Mouse (Mus musculus) lung, embryonic 16.5 days (tissue): Measurements from ENCODE around the gene Bace2. TPM values are rescaled to one million over a fixed set of nuclear protein-coding genes. Genes with fewer than 3 reads are reported as not detected.

Experiments
- ATAC-seq: fragments of 200-750 bp; cut with Nextera tagmentation; 2 replicates; pipeline ENCODE4 v1.8.0; 2017; ENCODE audit warnings: low read depth, mild to moderate bottlenecking, moderate library complexity
- H3K27ac ChIP-seq: fragments of 300-500 bp; sonication (generic); 2 replicates; pipeline ENCODE4 v1.5.1; 2014; ENCODE audit warnings: mild to moderate bottlenecking, control low read depth, low read length
- H3K27me3 ChIP-seq: fragments of 300-500 bp; sonication (generic); 2 replicates; pipeline ENCODE4 v1.6.1; 2014; ENCODE audit warnings: low read depth, low read length, mixed read lengths; ENCODE audit not compliant: control insufficient read depth, insufficient read depth
- H3K36me3 ChIP-seq: fragments of 300-500 bp; sonication (generic); 2 replicates; pipeline ENCODE4 v1.6.1; 2014; ENCODE audit warnings: low read length; ENCODE audit not compliant: control insufficient read depth, insufficient read depth
- H3K4me1 ChIP-seq: fragments of 300-500 bp; sonication (generic); replicated peaks from 2 replicates; pipeline ENCODE4 v1.6.1; 2014; ENCODE audit warnings: low read length, mixed read lengths; ENCODE audit not compliant: control insufficient read depth, insufficient read depth
- H3K4me2 ChIP-seq: fragments of 300-500 bp; sonication (generic); 2 replicates; pipeline ENCODE4 v1.6.1; 2014; ENCODE audit warnings: low read depth, low read length, control low read depth
- H3K4me3 ChIP-seq: fragments of 300-500 bp; sonication (generic); 2 replicates; pipeline ENCODE4 v1.5.1; 2014; ENCODE audit warnings: mild to moderate bottlenecking, low read length, control low read depth
- H3K9ac ChIP-seq: fragments of 300-500 bp; sonication (generic); 2 replicates; pipeline ENCODE4 v1.6.1; 2014; ENCODE audit warnings: low read length, control low read depth
- H3K9me3 ChIP-seq: fragments of 300-500 bp; sonication (generic); 2 replicates; pipeline ENCODE4 v1.6.1; 2016; ENCODE audit warnings: low read length; ENCODE audit not compliant: control insufficient read depth
- WGBS: fragments of 180-500 bp; shearing (Covaris S2); extraction: QIAGEN DNeasy Blood & Tissue Kit; methylation state at CpG from one replicate; pipeline ENCODE4 v1.1.7; 2014; 5-methylcytosine and 5-hydroxymethylcytosine counted together
- polyA plus RNA-seq: library from polyadenylated mRNA; unstranded; fragments of >200 nt; fragmentation: Nextera tagmentation; extraction: Ambion mirVana; gene quantifications from 2 replicates; pipeline ENCODE4 v1.2.1, GENCODE M21; 2015

Bace2 gene
- polyA plus RNA-seq, 1 experiment from 2014 or later: 11.9 TPM

GRCm38 (mm10) chr16:97353013-97353412 lies 3.5 kb upstream of the Bace2 start:
- no peak for ATAC-seq
- WGBS: 44% methylated on average over 2 of the region's 2 CpGs

GRCm38 (mm10) chr16:97354632-97355031 lies 1.9 kb upstream of the Bace2 start:
- Histone ChIP-seq H3K27ac (no peak overlapping the region), H3K9me3 (no peaks in the 10 kb centered on the region)

More at GRCm38 (mm10) chr16:97353013-97353412, 3.5 kb upstream of the Bace2 start:
- Histone ChIP-seq H3K36me3 (no peaks in the 10 kb centered on the region), H3K4me1 (peaks cover 5% of the 10 kb centered on the region), H3K9ac (no peak overlapping the region), H3K27me3 (peaks cover 8% of the 10 kb centered on the region), H3K4me3 (no peak overlapping the region), H3K27ac (no peak overlapping the region), H3K4me2 (no peak overlapping the region), H3K9me3 (no peaks in the 10 kb centered on the region)

GRCm38 (mm10) chr16:97357188-97357821 lies 763 bp downstream of the Bace2 start:
- Histone ChIP-seq H3K9ac (peak overlapping the region; percentile 64), H3K27me3 (peaks cover 8% of the 10 kb centered on the region), H3K36me3 (no peaks in the 10 kb centered on the region), H3K4me1 (peaks cover 5% of the 10 kb centered on the region), H3K4me3 (peak overlapping the region; percentile 68), H3K4me2 (peak overlapping the region; percentile 100), H3K9me3 (no peaks in the 10 kb centered on the region), H3K27ac (no peak overlapping the region)
- under 1% methylated on average over 25 of the region's 25 CpGs for WGBS
- ATAC-seq: peak; percentile 74

More at GRCm38 (mm10) chr16:97354632-97355031, 1.9 kb upstream of the Bace2 start:
- H3K36me3 ChIP-seq: no peaks in the 10 kb centered on the region
- peaks cover 5% of the 10 kb centered on the region for H3K4me1 ChIP-seq
- H3K4me3 ChIP-seq: no peak overlapping the region
- peaks cover 8% of the 10 kb centered on the region for H3K27me3 ChIP-seq
- 50% methylated on average over 2 of the region's 2 CpGs for WGBS
- ATAC-seq: no peak
- no peak overlapping the region for H3K4me2 ChIP-seq
- H3K9ac ChIP-seq: no peak overlapping the region

GRCm38 (mm10) chr16:97362231-97362888 lies 5.8 kb downstream of the Bace2 start:
- peaks cover under 1% of the 10 kb centered on the region for H3K4me1 ChIP-seq
- no peak overlapping the region for H3K27ac ChIP-seq
- no peaks in the 10 kb centered on the region for H3K36me3 ChIP-seq
- no peak for ATAC-seq
- H3K9me3 ChIP-seq: no peaks in the 10 kb centered on the region
- no peak overlapping the region for H3K4me3 ChIP-seq
- 58% methylated on average over 8 of the region's 8 CpGs for WGBS
- no peak overlapping the region for H3K4me2 ChIP-seq
- H3K9ac ChIP-seq: no peak overlapping the region
- no peaks in the 10 kb centered on the region; the same call in 1 of the 2 replicates for H3K27me3 ChIP-seq

- H3K27me3 ChIP-seq: no peaks in the 10 kb centered on the region
- H3K36me3 ChIP-seq: no peaks in the 10 kb centered on the region
- H3K4me3 ChIP-seq: no peak overlapping the region
- ATAC-seq: no peak
- H3K4me2 ChIP-seq: no peak overlapping the region
- 31% methylated on average over 2 of the region's 2 CpGs for WGBS
- no peak overlapping the region for H3K9ac ChIP-seq
- H3K4me1 ChIP-seq: no peaks in the 10 kb centered on the region
- H3K9me3 ChIP-seq: no peaks in the 10 kb centered on the region
- H3K27ac ChIP-seq: no peak overlapping the region
These were observed 9.6 kb downstream of the Bace2 start for GRCm38 (mm10) chr16:97366141-97366540.

- Histone ChIP-seq H3K4me3 (no peak overlapping the region), H3K36me3 (no peaks in the 10 kb centered on the region), H3K4me2 (no peak overlapping the region), H3K9ac (no peak overlapping the region), H3K27ac (no peak overlapping the region), H3K9me3 (no peaks in the 10 kb centered on the region), H3K27me3 (no peaks in the 10 kb centered on the region), H3K4me1 (no peaks in the 10 kb centered on the region)
- whole genome bisulfite sequencing: 68% methylated on average over 4 of the region's 4 CpGs
- no peak for ATAC-seq
These were observed 13.7 kb downstream of the Bace2 start for GRCm38 (mm10) chr16:97370258-97370657.

- Histone ChIP-seq H3K9ac (no peak overlapping the region), H3K4me1 (peaks cover 5% of the 10 kb centered on the region; the same call in 1 of the 2 replicates), H3K27ac (no peak overlapping the region), H3K9me3 (no peaks in the 10 kb centered on the region), H3K4me3 (no peak overlapping the region), H3K36me3 (no peaks in the 10 kb centered on the region), H3K4me2 (no peak overlapping the region), H3K27me3 (no peaks in the 10 kb centered on the region)
- 50% methylated on average over 2 of the region's 2 CpGs for WGBS
- no peak for ATAC-seq
These were observed 31.4 kb downstream of the Bace2 start for GRCm38 (mm10) chr16:97387955-97388354.

GRCm38 (mm10) chr16:97391289-97391688 lies 34.7 kb downstream of the Bace2 start:
- H3K9ac ChIP-seq: no peak overlapping the region
- H3K4me3 ChIP-seq: no peak overlapping the region
- 20% methylated on average over 2 of the region's 2 CpGs for WGBS
- no peaks in the 10 kb centered on the region for H3K36me3 ChIP-seq
- peaks cover 5% of the 10 kb centered on the region; the same call in 1 of the 2 replicates for H3K4me1 ChIP-seq
- no peak overlapping the region for H3K27ac ChIP-seq
- no peaks in the 10 kb centered on the region for H3K27me3 ChIP-seq
- ATAC-seq: peak; percentile 85
- H3K9me3 ChIP-seq: no peaks in the 10 kb centered on the region
- no peak overlapping the region for H3K4me2 ChIP-seq

GRCm38 (mm10) chr16:97391701-97392384 lies 35.3 kb downstream of the Bace2 start:
- Histone ChIP-seq H3K36me3 (no peaks in the 10 kb centered on the region), H3K27ac (no peak overlapping the region), H3K9ac (no peak overlapping the region), H3K27me3 (no peaks in the 10 kb centered on the region), H3K9me3 (no peaks in the 10 kb centered on the region), H3K4me3 (no peak overlapping the region), H3K4me1 (peaks cover 5% of the 10 kb centered on the region; the same call in 1 of the 2 replicates), H3K4me2 (no peak overlapping the region)
- no peak for ATAC-seq
- 31% methylated on average over 3 of the region's 3 CpGs for WGBS
